8 mouse cellular contexts compared by ENCODE assay signal in genomic region chr7:3302556-3303275, GRCm38 (mm10). TPM values are rescaled to one million over a fixed set of nuclear protein-coding genes. Genes with fewer than 3 reads are reported as not detected.
A peak's percentile ranks its signal among the peaks of the same experiment; 100 is the strongest.
DNase-seq lines count a peak whose midpoint lies in the region; ATAC-seq and TF ChIP-seq lines count a peak whose summit lies in the region.

No protein-coding gene starts in this region.

- TF ChIP-seq EP300 in stomach, postnatal 0 days (optimal IDR thresholded peaks at IDR 0.05): no peak

- DNase-seq in liver, adult 2 months (ENCODE audit: extremely low read depth, low read depth, low spot score): peak; percentile 35
- DNase-seq in liver: no peak
- DNase-seq in embryo, embryonic 11 days: peak; percentile 67
- DNase-seq in hindbrain, embryonic 10.5 days (ENCODE audit: low spot score): peak; percentile 38
- DNase-seq in lung, postnatal 14 days: peak; percentile 27
- DNase-seq in stomach, postnatal 0 days (ENCODE audit: low spot score): no peak
- DNase-seq in urinary bladder, postnatal 14 days (ENCODE audit: low spot score): no peak
- DNase-seq in ovary, postnatal 10 days (ENCODE audit: low spot score): no peak

- H3K4me1 ChIP-seq in liver, adult 2 months (ENCODE audit: control insufficient read depth, insufficient read depth, low read length): peaks cover 14% of the 10 kb centered on the region
- H3K4me1 ChIP-seq in hindbrain, embryonic 10.5 days (replicated peaks): peaks cover 39% of the 10 kb centered on the region
- H3K4me1 ChIP-seq in stomach, postnatal 0 days (replicated peaks; ENCODE audit: control insufficient read depth, insufficient read depth): 0 out of 2 replicates have a peak, but pooled peaks cover 5% of the 10 kb centered on the region

- H3K27ac ChIP-seq in liver, adult 2 months (replicated peaks; ENCODE audit: insufficient read depth, low read depth, low read length): no peak overlapping the region
- peak overlapping the region; percentile 53; the same call in 1 of the 2 replicates for H3K27ac ChIP-seq in hindbrain, embryonic 10.5 days
- H3K27ac ChIP-seq in stomach, postnatal 0 days (replicated peaks): peak overlapping the region; percentile 13; the same call in 1 of the 2 replicates

- H3K4me2 ChIP-seq in stomach, postnatal 0 days (replicated peaks; ENCODE audit: low read depth): peak overlapping the region; percentile 59

- H3K9me3 ChIP-seq in hindbrain, embryonic 10.5 days: 0 out of 2 replicates have a peak, but pooled peaks cover 2% of the 10 kb centered on the region
- H3K9me3 ChIP-seq in stomach, postnatal 0 days (ENCODE audit: control insufficient read depth, low read length): no peaks in the 10 kb centered on the region

- 0 out of 2 replicates have a peak overlapping the region, but pooled peaks have one; percentile 30 for H3K4me3 ChIP-seq in liver, adult 2 months (ENCODE audit: insufficient read depth, low read depth, low read length)
- peak overlapping the region; percentile 56 for H3K4me3 ChIP-seq in hindbrain, embryonic 10.5 days
- H3K4me3 ChIP-seq in stomach, postnatal 0 days (ENCODE audit: low read depth, low read length): peak overlapping the region; percentile 29

- TF ChIP-seq CTCF in liver, adult 2 months (IDR thresholded peaks at IDR 0.05; ENCODE audit: low read depth, low read length): no peak
- TF ChIP-seq CTCF in stomach, postnatal 0 days (IDR thresholded peaks at IDR 0.05; ENCODE audit: low read depth): peak; percentile 80

- peak overlapping the region; percentile 82 for H3K9ac ChIP-seq in liver, adult 2 months (ENCODE audit: low read depth, low read length)
- peak overlapping the region; percentile 47 for H3K9ac ChIP-seq in stomach, postnatal 0 days (ENCODE audit: low read length)

- H3K27me3 ChIP-seq in liver, adult 2 months (ENCODE audit: control insufficient read depth, insufficient read depth, low read length): peaks cover 10% of the 10 kb centered on the region
- H3K27me3 ChIP-seq in hindbrain, embryonic 10.5 days (ENCODE audit: insufficient read depth, poor library complexity, severe bottlenecking): peaks cover 64% of the 10 kb centered on the region
- no peaks in the 10 kb centered on the region; the same call in 1 of the 2 replicates for H3K27me3 ChIP-seq in stomach, postnatal 0 days (ENCODE audit: control insufficient read depth, insufficient read depth, low read length)

- TF ChIP-seq POLR2A in liver, adult 2 months (IDR thresholded peaks at IDR 0.05; ENCODE audit: extremely low read depth, insufficient read depth, low read length): no peak

- H3K36me3 ChIP-seq in liver, adult 2 months (ENCODE audit: control insufficient read depth, insufficient read depth, low read length): peaks cover 4% of the 10 kb centered on the region; the same call in 1 of the 2 replicates
- H3K36me3 ChIP-seq in hindbrain, embryonic 10.5 days: peaks cover 13% of the 10 kb centered on the region
- peaks cover 12% of the 10 kb centered on the region for H3K36me3 ChIP-seq in stomach, postnatal 0 days (ENCODE audit: control insufficient read depth, insufficient read depth, low read length)

- H3K79me2 ChIP-seq in liver, adult 2 months (ENCODE audit: control insufficient read depth, insufficient read depth, low read length): no peaks in the 10 kb centered on the region

- WGBS in liver, adult 2 months: 4% methylated on average over 16 of the region's 16 CpGs
- 3% methylated on average over 16 of the region's 16 CpGs for WGBS in hindbrain, embryonic 10.5 days
- WGBS in stomach, postnatal 0 days: 4% methylated on average over 16 of the region's 16 CpGs

- ATAC-seq in stomach, postnatal 0 days (ENCODE audit: low FRiP score, low TSS enrichment): 0 out of 2 replicates have a peak, but pooled peaks have one; percentile 8

RNA-seq across cellular contexts. Expression of gene Prkcg, which starts 13.7 kb away (rescaled TPM):
- under 0.01 and 0.54 TPM in 2 replicates for total RNA-seq in liver, adult 2 months (2014; rRNA removed)
- polyA plus RNA-seq in liver, adult 2 months (2012; rRNA removed): 0.19 and 0.26 TPM in 2 replicates
- 0.30 and 0.47 TPM in 2 replicates for polyA plus RNA-seq in hindbrain, embryonic 10.5 days (2016; fragmentation: Nextera tagmentation; extraction: Ambion mirVana)
- polyA plus RNA-seq in stomach, postnatal 0 days (2015; fragmentation: Nextera tagmentation; extraction: Ambion mirVana): 0.13 and 0.24 TPM in 2 replicates

RNA-seq across cellular contexts. Expression of gene Myadm, which starts 13.8 kb away (rescaled TPM):
- 6.6 and 9.6 TPM in 2 replicates for total RNA-seq in liver, adult 2 months (2014; rRNA removed)
- polyA plus RNA-seq in liver, adult 2 months (2012; rRNA removed): 54.8 and 63.0 TPM in 2 replicates
- 33.1 and 37.7 TPM in 2 replicates for polyA plus RNA-seq in hindbrain, embryonic 10.5 days (2016; fragmentation: Nextera tagmentation; extraction: Ambion mirVana)
- polyA plus RNA-seq in stomach, postnatal 0 days (2015; fragmentation: Nextera tagmentation; extraction: Ambion mirVana): 94.0 and 97.7 TPM in 2 replicates

RNA-seq across cellular contexts. Expression of gene Cacng7, which starts 30.0 kb away (rescaled TPM):
- total RNA-seq in liver, adult 2 months (2014; rRNA removed): 0.13 and 0.37 TPM in 2 replicates
- 0.29 and 0.86 TPM in 2 replicates for polyA plus RNA-seq in liver, adult 2 months (2012; rRNA removed)
- 2.2 TPM in 2 replicates for polyA plus RNA-seq in hindbrain, embryonic 10.5 days (2016; fragmentation: Nextera tagmentation; extraction: Ambion mirVana)
- polyA plus RNA-seq in stomach, postnatal 0 days (2015; fragmentation: Nextera tagmentation; extraction: Ambion mirVana): 0.69 and 0.79 TPM in 2 replicates

RNA-seq across cellular contexts. Expression of gene Nlrp12, which starts 53.2 kb away (rescaled TPM):
- 5.8 and 7.0 TPM in 2 replicates for total RNA-seq in liver, adult 2 months (2014; rRNA removed)
- 1.4 and 2.6 TPM in 2 replicates for polyA plus RNA-seq in liver, adult 2 months (2012; rRNA removed)
- not detected in 2 replicates for polyA plus RNA-seq in hindbrain, embryonic 10.5 days (2016; fragmentation: Nextera tagmentation; extraction: Ambion mirVana)
- 0.01 TPM in 1 of 2 replicates, not detected in the other for polyA plus RNA-seq in stomach, postnatal 0 days (2015; fragmentation: Nextera tagmentation; extraction: Ambion mirVana)

Comparison
In these comparisons a context has a peak if more than half of its experiments do, and no peak if none do; other contexts are left out.
1. DNase-seq: peak in liver, adult 2 months (single experiment), embryo, embryonic 11 days (single experiment), hindbrain, embryonic 10.5 days (single experiment) and lung, postnatal 14 days (single experiment); none in liver (single experiment), stomach, postnatal 0 days (single experiment), urinary bladder, postnatal 14 days (single experiment) and ovary, postnatal 10 days (single experiment).
2. Peak in every context shown above with its lines, with median percentiles within 50 percentile points of each other: H3K4me3 ChIP-seq.